Mouse (Mus musculus): Measurements from ENCODE around the gene Wee1.

- TF ChIP-seq GATA1 (IDR thresholded peaks at IDR 0.05; ENCODE audit: low read length) (no peak), TAL1 (IDR thresholded peaks at IDR 0.05; ENCODE audit: low read length) (no peak)
Measured at GRCm38 (mm10) chr7:110105041-110105440, 16.8 kb upstream of the Wee1 start.
